Mouse (Mus musculus): ENCODE measurements around the gene Tmem144.

GRCm38 (mm10) chr3:79816229-79816628, 36.3 kb downstream of the Tmem144 start:
- TF ChIP-seq CTCF (conservative IDR thresholded peaks at IDR 0.05; ENCODE audit: low read length) (no peak), NANOG (IDR thresholded peaks at IDR 0.05; ENCODE audit: borderline replicate concordance, low read length) (no peak), POU5F1 (IDR thresholded peaks at IDR 0.05; ENCODE audit: borderline replicate concordance, low read length) (no peak)
